Mouse (Mus musculus) neural tube, embryonic 15.5 days (tissue): ENCODE results near the gene Zfp367. TPM values are rescaled to one million over a fixed set of nuclear protein-coding genes. Genes with fewer than 3 reads are reported as not detected.

Experiments used
- ATAC-seq: fragments of 200-750 bp; cut with Nextera tagmentation; 2 replicates; pipeline ENCODE4 v1.8.0; 2017; ENCODE audit warnings: mild to moderate bottlenecking, moderate TSS enrichment, moderate library complexity; ENCODE audit not compliant: low FRiP score
- H3K27ac ChIP-seq: fragments of 300-500 bp; sonication (generic); replicated peaks from 2 replicates; pipeline ENCODE4 v1.5.1; 2015; ENCODE audit warnings: mild to moderate bottlenecking, inconsistent platforms
- H3K27me3 ChIP-seq: fragments of 300-500 bp; sonication (generic); replicated peaks from 2 replicates; pipeline ENCODE4 v1.6.1; 2015; ENCODE audit warnings: inconsistent platforms
- H3K36me3 ChIP-seq: fragments of 300-500 bp; sonication (generic); 2 replicates; pipeline ENCODE4 v1.6.1; 2015; ENCODE audit warnings: inconsistent platforms
- H3K4me1 ChIP-seq: fragments of 300-500 bp; sonication (generic); 2 replicates; pipeline ENCODE4 v1.6.1; 2015; ENCODE audit warnings: inconsistent platforms
- H3K4me2 ChIP-seq: fragments of 300-500 bp; sonication (generic); 2 replicates; pipeline ENCODE4 v1.6.1; 2015; ENCODE audit warnings: inconsistent platforms, mild to moderate bottlenecking, moderate library complexity
- H3K4me3 ChIP-seq: fragments of 300-500 bp; sonication (generic); replicated peaks from 2 replicates; pipeline ENCODE4 v1.5.1; 2015; ENCODE audit warnings: mild to moderate bottlenecking, inconsistent platforms
- H3K9ac ChIP-seq: fragments of 300-500 bp; sonication (generic); replicated peaks from 2 replicates; pipeline ENCODE4 v1.6.1; 2015; ENCODE audit warnings: mild to moderate bottlenecking, inconsistent platforms
- H3K9me3 ChIP-seq: fragments of 300-500 bp; sonication (generic); replicated peaks from 2 replicates; pipeline ENCODE4 v1.6.1; 2016; ENCODE audit warnings: inconsistent platforms
- WGBS: fragments of 180-500 bp; shearing (Covaris S2); methylation state at CpG from one replicate; pipeline ENCODE4 v1.1.7; 2015; ENCODE audit warnings: mixed read lengths; 5-methylcytosine and 5-hydroxymethylcytosine counted together
- polyA plus RNA-seq: library from polyadenylated mRNA; unstranded; fragments of >200 nt; fragmentation: Nextera tagmentation; extraction: Ambion mirVana; gene quantifications from 2 replicates; pipeline ENCODE4 v1.2.1, GENCODE M21; 2015

The Zfp367 gene
- polyA plus RNA-seq, result 5.0 and 6.3 TPM in 2 replicates

DNA sequence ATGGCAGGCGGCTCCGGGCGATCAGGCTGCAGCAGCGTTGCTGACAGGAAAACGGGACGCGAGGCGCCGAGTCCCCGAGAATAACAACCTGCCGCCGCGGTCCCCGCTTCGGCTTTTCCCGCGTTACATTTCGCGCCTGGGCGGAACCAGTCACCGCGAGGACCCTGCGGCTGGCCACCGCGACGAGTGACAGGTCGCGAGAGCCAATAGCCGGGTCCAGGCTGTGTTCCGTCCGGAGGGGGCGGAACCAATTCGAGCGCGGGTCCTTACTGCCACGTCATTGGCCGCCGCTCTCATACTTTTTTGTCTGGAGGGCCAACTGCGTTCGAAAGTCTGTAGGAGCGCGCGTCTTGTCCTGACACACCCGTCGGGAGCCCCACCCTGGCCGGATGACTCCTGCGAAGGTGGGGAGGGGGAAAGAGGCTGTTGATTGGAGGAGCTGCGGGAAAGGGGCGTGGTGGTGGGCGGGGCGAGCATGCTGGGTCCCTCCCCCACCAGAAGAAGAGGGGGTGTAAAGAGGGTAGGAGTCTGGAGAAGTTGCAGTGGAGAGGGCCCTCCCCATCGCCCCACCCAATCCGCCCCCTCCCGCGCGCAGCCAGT lies at the start of gene Zfp367:
Zfp367 (minus strand) TSS at position 120 of the 600 bp plus-strand sequence.
- peak; percentile 99 for ATAC-seq
- peak within 1 kb of the TSS; percentile 88 for H3K4me3 ChIP-seq

DNA sequence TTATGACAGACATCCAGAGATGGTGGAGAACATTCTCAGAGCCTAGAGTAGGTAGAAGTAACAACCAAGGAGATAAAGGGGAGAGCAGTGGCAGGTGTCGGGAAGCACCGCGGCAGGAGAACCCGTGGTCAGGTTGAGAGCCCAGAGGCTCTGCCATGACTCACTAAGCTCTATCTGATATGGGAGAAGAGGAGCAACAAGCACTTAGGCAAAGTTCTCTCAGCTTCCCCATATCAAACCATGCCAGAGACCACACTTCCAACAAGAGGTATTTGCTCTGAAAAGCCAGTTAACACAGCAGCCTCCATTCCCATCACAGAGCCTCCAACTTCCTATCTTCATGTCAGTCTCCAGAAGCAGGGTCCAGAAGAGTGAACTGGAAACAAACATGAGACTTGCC lies 47.9 kb upstream of the Zfp367 start:
- H3K9me3 ChIP-seq, result no peaks in the 10 kb centered on the region
- H3K27ac ChIP-seq, result no peak overlapping the region
- no peak for ATAC-seq
- no peak overlapping the region for H3K4me3 ChIP-seq
- no peaks in the 10 kb centered on the region for H3K27me3 ChIP-seq
- H3K4me2 ChIP-seq, result no peak overlapping the region
- H3K36me3 ChIP-seq, result no peaks in the 10 kb centered on the region
- H3K4me1 ChIP-seq, result no peaks in the 10 kb centered on the region
- WGBS, result 96% methylated on average over 4 of the region's 4 CpGs
- H3K9ac ChIP-seq, result no peak overlapping the region

More for the DNA sequence above, at the start of gene Zfp367:
- no peaks in the 10 kb centered on the region for H3K9me3 ChIP-seq
- H3K27me3 ChIP-seq, result no peaks in the 10 kb centered on the region
- peak within 1 kb of the TSS; percentile 87 for H3K4me2 ChIP-seq
- no peaks in the 10 kb centered on the region for H3K36me3 ChIP-seq
- under 1% methylated on average over 55 of the region's 56 CpGs for WGBS
- peaks cover 20% of the 10 kb centered on the region for H3K4me1 ChIP-seq
- peak within 1 kb of the TSS; percentile 64 for H3K9ac ChIP-seq
- peak within 1 kb of the TSS; percentile 79 for H3K27ac ChIP-seq

DNA sequence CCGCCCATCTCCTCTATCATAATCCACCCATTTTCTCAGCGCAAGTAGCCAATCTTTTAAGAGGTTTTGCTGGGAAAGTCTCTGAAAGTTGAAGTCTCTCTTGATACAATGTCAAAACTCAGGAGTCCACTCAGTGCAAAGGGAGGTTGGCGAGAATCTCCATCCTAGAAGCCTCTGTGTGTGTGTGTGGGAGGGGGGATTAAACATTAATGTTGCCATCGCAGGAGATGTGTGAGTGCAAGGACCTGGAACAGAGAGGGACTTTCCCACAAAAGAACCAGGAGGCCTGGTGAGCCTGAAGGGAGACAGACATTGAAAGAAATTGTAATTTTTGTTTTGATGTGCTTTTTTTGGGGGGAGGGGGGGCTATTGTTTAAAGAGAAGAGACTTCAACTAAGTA lies 45.3 kb upstream of the Zfp367 start:
- H3K4me3 ChIP-seq, result no peak overlapping the region
- WGBS, result 90% methylated on average over 4 of the region's 4 CpGs

DNA sequence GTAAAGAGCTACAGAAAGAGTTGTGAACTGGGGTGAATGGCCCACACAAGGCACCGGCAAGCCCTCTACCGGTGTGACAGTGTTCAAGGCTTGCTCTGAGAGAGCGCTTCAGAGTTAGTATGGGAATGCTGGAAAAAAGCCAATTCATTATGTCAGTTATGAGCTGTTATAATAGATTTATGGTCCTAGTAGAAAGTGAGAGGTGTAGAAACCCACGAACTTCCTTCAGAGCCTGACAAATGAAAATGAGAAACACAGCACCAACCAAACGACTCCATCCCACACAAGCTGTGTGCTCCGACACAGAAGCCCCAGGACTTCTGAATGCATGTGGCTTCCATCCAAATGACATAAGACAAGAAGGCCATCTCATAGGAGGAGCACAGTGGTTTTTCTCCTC lies 44.9 kb upstream of the Zfp367 start:
- no peak overlapping the region for H3K4me2 ChIP-seq

More for the DNA sequence above, 45.3 kb upstream of the Zfp367 start:
- H3K9ac ChIP-seq, result no peak overlapping the region
- H3K27me3 ChIP-seq, result no peaks in the 10 kb centered on the region
- no peaks in the 10 kb centered on the region for H3K4me1 ChIP-seq
- no peak overlapping the region for H3K4me2 ChIP-seq
- no peaks in the 10 kb centered on the region for H3K36me3 ChIP-seq
- no peak for ATAC-seq
- H3K27ac ChIP-seq, result no peak overlapping the region
- no peaks in the 10 kb centered on the region for H3K9me3 ChIP-seq

DNA sequence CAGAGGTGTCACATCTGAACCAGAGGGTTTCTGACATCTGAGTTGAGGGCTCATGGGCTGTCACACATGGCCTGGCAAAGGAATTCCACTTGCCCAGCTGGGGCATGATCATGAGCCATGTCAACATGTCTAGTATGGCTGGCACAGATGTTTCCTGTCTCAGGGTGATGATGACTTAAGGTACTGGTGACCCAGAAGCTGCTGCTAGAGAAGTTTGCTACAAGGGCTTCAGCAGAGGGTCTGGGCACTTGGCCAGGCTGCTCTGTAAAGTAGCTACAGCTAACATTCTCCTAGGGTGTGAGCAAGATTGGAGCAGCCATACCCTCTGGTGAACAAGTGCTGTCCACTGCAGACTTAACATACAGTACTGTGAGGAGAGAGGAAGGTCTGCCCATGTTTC lies 34.1 kb upstream of the Zfp367 start:
- no peak for ATAC-seq
- H3K36me3 ChIP-seq, result peaks cover 49% of the 10 kb centered on the region

More for the DNA sequence above, 44.9 kb upstream of the Zfp367 start:
- Histone ChIP-seq H3K9me3 (no peaks in the 10 kb centered on the region), H3K27me3 (no peaks in the 10 kb centered on the region), H3K4me3 (no peak overlapping the region), H3K9ac (no peak overlapping the region), H3K4me1 (no peaks in the 10 kb centered on the region), H3K27ac (no peak overlapping the region), H3K36me3 (no peaks in the 10 kb centered on the region)
- no peak for ATAC-seq
- WGBS, result 87% methylated on average over 6 of the region's 6 CpGs

GRCm38 (mm10) chr13:64186516-64186915 lies 33.5 kb upstream of the Zfp367 start:
- no peaks in the 10 kb centered on the region for H3K9me3 ChIP-seq
- no peak for ATAC-seq
- H3K27ac ChIP-seq, result no peak overlapping the region
- 93% methylated on average over 4 of the region's 4 CpGs for WGBS
- H3K4me3 ChIP-seq, result no peak overlapping the region
- no peaks in the 10 kb centered on the region for H3K27me3 ChIP-seq
- H3K4me2 ChIP-seq, result no peak overlapping the region
- H3K36me3 ChIP-seq, result peaks cover 54% of the 10 kb centered on the region
- no peak overlapping the region for H3K9ac ChIP-seq
- no peaks in the 10 kb centered on the region for H3K4me1 ChIP-seq

More for the DNA sequence above, 34.1 kb upstream of the Zfp367 start:
- Histone ChIP-seq H3K27ac (no peak overlapping the region), H3K9ac (no peak overlapping the region), H3K4me2 (no peak overlapping the region), H3K27me3 (no peaks in the 10 kb centered on the region), H3K9me3 (no peaks in the 10 kb centered on the region), H3K4me3 (no peak overlapping the region), H3K4me1 (no peaks in the 10 kb centered on the region)

DNA sequence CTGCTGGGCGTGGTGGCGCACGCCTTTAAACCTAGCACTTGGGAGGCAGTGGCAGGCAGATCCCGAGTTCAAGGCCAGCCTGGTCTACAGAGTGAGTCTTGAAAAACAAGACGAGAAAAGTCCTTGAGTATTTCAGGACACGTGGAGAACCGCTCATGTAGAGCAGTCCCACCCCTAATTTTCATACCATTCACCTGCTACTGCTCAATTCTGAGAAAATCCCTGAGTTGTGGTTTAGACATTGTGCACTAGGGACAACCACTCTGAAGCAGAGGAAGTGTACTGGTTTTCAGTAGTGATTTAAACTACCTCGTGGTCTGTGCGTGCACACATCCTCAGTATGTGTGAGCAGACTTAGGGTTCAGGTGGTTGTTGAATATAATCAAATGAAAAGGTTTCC lies 32.6 kb upstream of the Zfp367 start:
- H3K27me3 ChIP-seq, result no peaks in the 10 kb centered on the region
- H3K4me1 ChIP-seq, result no peaks in the 10 kb centered on the region
- no peak overlapping the region for H3K4me3 ChIP-seq
- H3K27ac ChIP-seq, result no peak overlapping the region
- H3K9me3 ChIP-seq, result no peaks in the 10 kb centered on the region
- no peak overlapping the region for H3K9ac ChIP-seq
- peaks cover 54% of the 10 kb centered on the region for H3K36me3 ChIP-seq
- no peak for ATAC-seq
- H3K4me2 ChIP-seq, result no peak overlapping the region
- WGBS, result 94% methylated on average over 9 of the region's 9 CpGs

GRCm38 (mm10) chr13:64185176-64185575 lies 32.2 kb upstream of the Zfp367 start:
- H3K4me3 ChIP-seq, result no peak overlapping the region
- no peaks in the 10 kb centered on the region for H3K27me3 ChIP-seq
- no peak overlapping the region for H3K27ac ChIP-seq
- WGBS, result 77% methylated on average over 7 of the region's 7 CpGs
- no peak overlapping the region for H3K4me2 ChIP-seq
- H3K36me3 ChIP-seq, result peaks cover 54% of the 10 kb centered on the region
- no peaks in the 10 kb centered on the region for H3K4me1 ChIP-seq
- H3K9me3 ChIP-seq, result no peaks in the 10 kb centered on the region
- no peak overlapping the region for H3K9ac ChIP-seq
- no peak for ATAC-seq

GRCm38 (mm10) chr13:64184361-64184760 lies 31.4 kb upstream of the Zfp367 start:
- 89% methylated on average over 10 of the region's 10 CpGs for WGBS
- no peak overlapping the region for H3K9ac ChIP-seq
- no peaks in the 10 kb centered on the region for H3K27me3 ChIP-seq
- no peak overlapping the region for H3K27ac ChIP-seq
- H3K36me3 ChIP-seq, result peaks cover 55% of the 10 kb centered on the region
- no peaks in the 10 kb centered on the region for H3K9me3 ChIP-seq
- no peaks in the 10 kb centered on the region for H3K4me1 ChIP-seq
- no peak overlapping the region for H3K4me2 ChIP-seq
- H3K4me3 ChIP-seq, result no peak overlapping the region
- ATAC-seq, result no peak

GRCm38 (mm10) chr13:64183583-64183982 lies 30.6 kb upstream of the Zfp367 start:
- 82% methylated on average over 4 of the region's 4 CpGs for WGBS
- Histone ChIP-seq H3K9me3 (no peaks in the 10 kb centered on the region), H3K4me2 (no peak overlapping the region), H3K4me1 (no peaks in the 10 kb centered on the region), H3K4me3 (no peak overlapping the region), H3K36me3 (peaks cover 59% of the 10 kb centered on the region), H3K27ac (no peak overlapping the region), H3K27me3 (no peaks in the 10 kb centered on the region), H3K9ac (no peak overlapping the region)
- no peak for ATAC-seq

GRCm38 (mm10) chr13:64182091-64182490 lies 29.1 kb upstream of the Zfp367 start:
- H3K4me1 ChIP-seq, result no peaks in the 10 kb centered on the region
- no peak overlapping the region for H3K27ac ChIP-seq
- ATAC-seq, result no peak
- no peak overlapping the region for H3K4me3 ChIP-seq
- H3K36me3 ChIP-seq, result peaks cover 70% of the 10 kb centered on the region
- 92% methylated on average over 2 of the region's 2 CpGs for WGBS
- no peak overlapping the region for H3K9ac ChIP-seq
- no peaks in the 10 kb centered on the region for H3K9me3 ChIP-seq
- H3K4me2 ChIP-seq, result no peak overlapping the region
- H3K27me3 ChIP-seq, result no peaks in the 10 kb centered on the region

GRCm38 (mm10) chr13:64180888-64181287 lies 27.9 kb upstream of the Zfp367 start:
- Histone ChIP-seq H3K9me3 (no peaks in the 10 kb centered on the region), H3K9ac (no peak overlapping the region), H3K4me1 (no peaks in the 10 kb centered on the region), H3K4me3 (no peak overlapping the region), H3K27ac (no peak overlapping the region), H3K27me3 (no peaks in the 10 kb centered on the region), H3K4me2 (no peak overlapping the region), H3K36me3 (peaks cover 70% of the 10 kb centered on the region)
- no peak for ATAC-seq
- WGBS, result 85% methylated on average over 3 of the region's 3 CpGs
